Mouse (Mus musculus): ENCODE results near the gene Zfand3. TPM values are rescaled to one million over a fixed set of nuclear protein-coding genes. Genes with fewer than 3 reads are reported as not detected.

The Zfand3 gene
- polyA plus RNA-seq, 1 experiment: 111 TPM

- TF ChIP-seq CTCF (conservative IDR thresholded peaks at IDR 0.05; ENCODE audit: insufficient read depth, insufficient read length, low read depth, low read length) (no peak), POLR2A (IDR thresholded peaks at IDR 0.05; ENCODE audit: low read depth, low read length) (no peak)
- Histone ChIP-seq H3K27ac (ENCODE audit: insufficient read depth, low read depth, low read length) (no peak overlapping the region), H3K36me3 (ENCODE audit: control insufficient read depth, insufficient read depth, low read length) (no peaks in the 10 kb centered on the region), H3K27me3 (replicated peaks; ENCODE audit: control insufficient read depth, insufficient read depth, low read length) (no peaks in the 10 kb centered on the region), H3K4me1 (ENCODE audit: control insufficient read depth, insufficient read depth, low read length) (no peaks in the 10 kb centered on the region), H3K4me3 (ENCODE audit: insufficient read depth, low read depth, low read length) (no peak overlapping the region)
- DNase-seq: no peak
- 93% methylated on average over 3 of the region's 3 CpGs for WGBS
Observed at GRCm38 (mm10) chr17:30122278-30122677, 117.7 kb downstream of the Zfand3 start.

- peaks cover 9% of the 10 kb centered on the region for H3K4me1 ChIP-seq (ENCODE audit: control insufficient read depth, insufficient read depth, low read length)
- H3K36me3 ChIP-seq (ENCODE audit: control insufficient read depth, insufficient read depth, low read length): no peaks in the 10 kb centered on the region
- WGBS: 91% methylated on average over 6 of the region's 6 CpGs
- no peak for DNase-seq
- no peak for TF ChIP-seq POLR2A (IDR thresholded peaks at IDR 0.05; ENCODE audit: low read depth, low read length)
- no peak for TF ChIP-seq CTCF (conservative IDR thresholded peaks at IDR 0.05; ENCODE audit: insufficient read depth, insufficient read length, low read depth, low read length)
- no peak overlapping the region for H3K27ac ChIP-seq (ENCODE audit: insufficient read depth, low read depth, low read length)
- no peaks in the 10 kb centered on the region for H3K27me3 ChIP-seq (replicated peaks; ENCODE audit: control insufficient read depth, insufficient read depth, low read length)
- no peak overlapping the region for H3K4me3 ChIP-seq (ENCODE audit: insufficient read depth, low read depth, low read length)
Observed at GRCm38 (mm10) chr17:30128456-30128855, 123.9 kb downstream of the Zfand3 start.

- no peaks in the 10 kb centered on the region for H3K36me3 ChIP-seq (ENCODE audit: control insufficient read depth, insufficient read depth, low read length)
- H3K4me3 ChIP-seq (ENCODE audit: insufficient read depth, low read depth, low read length): no peak overlapping the region
- WGBS: 80% methylated on average over 7 of the region's 7 CpGs
- no peak for DNase-seq
- peaks cover 9% of the 10 kb centered on the region for H3K4me1 ChIP-seq (ENCODE audit: control insufficient read depth, insufficient read depth, low read length)
- no peak for TF ChIP-seq CTCF (conservative IDR thresholded peaks at IDR 0.05; ENCODE audit: insufficient read depth, insufficient read length, low read depth, low read length)
- TF ChIP-seq POLR2A (IDR thresholded peaks at IDR 0.05; ENCODE audit: low read depth, low read length): no peak
- H3K27ac ChIP-seq (ENCODE audit: insufficient read depth, low read depth, low read length): no peak overlapping the region
- no peaks in the 10 kb centered on the region for H3K27me3 ChIP-seq (replicated peaks; ENCODE audit: control insufficient read depth, insufficient read depth, low read length)
Observed at GRCm38 (mm10) chr17:30129220-30129619, 124.7 kb downstream of the Zfand3 start.

- Histone ChIP-seq H3K36me3 (ENCODE audit: control insufficient read depth, insufficient read depth, low read length) (no peaks in the 10 kb centered on the region), H3K4me1 (ENCODE audit: control insufficient read depth, insufficient read depth, low read length) (peaks cover 16% of the 10 kb centered on the region), H3K27me3 (replicated peaks; ENCODE audit: control insufficient read depth, insufficient read depth, low read length) (no peaks in the 10 kb centered on the region), H3K4me3 (ENCODE audit: insufficient read depth, low read depth, low read length) (no peak overlapping the region), H3K27ac (ENCODE audit: insufficient read depth, low read depth, low read length) (no peak overlapping the region)
- 88% methylated on average over 4 of the region's 4 CpGs for WGBS
- no peak for DNase-seq
- no peak for TF ChIP-seq CTCF (conservative IDR thresholded peaks at IDR 0.05; ENCODE audit: insufficient read depth, insufficient read length, low read depth, low read length)
- no peak for TF ChIP-seq POLR2A (IDR thresholded peaks at IDR 0.05; ENCODE audit: low read depth, low read length)
Observed at GRCm38 (mm10) chr17:30130326-30130725, 125.8 kb downstream of the Zfand3 start.

GRCm38 (mm10) chr17:30133641-30134040 lies 129.1 kb downstream of the Zfand3 start:
- Histone ChIP-seq H3K27ac (ENCODE audit: insufficient read depth, low read depth, low read length) (no peak overlapping the region), H3K36me3 (ENCODE audit: control insufficient read depth, insufficient read depth, low read length) (peaks cover 1% of the 10 kb centered on the region; the same call in 1 of the 2 replicates), H3K27me3 (replicated peaks; ENCODE audit: control insufficient read depth, insufficient read depth, low read length) (no peaks in the 10 kb centered on the region), H3K4me1 (ENCODE audit: control insufficient read depth, insufficient read depth, low read length) (peaks cover 35% of the 10 kb centered on the region), H3K4me3 (ENCODE audit: insufficient read depth, low read depth, low read length) (no peak overlapping the region)
- 59% methylated on average over 12 of the region's 12 CpGs for WGBS
- no peak for TF ChIP-seq POLR2A (IDR thresholded peaks at IDR 0.05; ENCODE audit: low read depth, low read length)
- TF ChIP-seq CTCF (conservative IDR thresholded peaks at IDR 0.05; ENCODE audit: insufficient read depth, insufficient read length, low read depth, low read length): no peak
- DNase-seq: no peak

GRCm38 (mm10) chr17:30134955-30135735 lies 130.6 kb downstream of the Zfand3 start:
- TF ChIP-seq CTCF (conservative IDR thresholded peaks at IDR 0.05; ENCODE audit: insufficient read depth, insufficient read length, low read depth, low read length): no peak
- TF ChIP-seq POLR2A (IDR thresholded peaks at IDR 0.05; ENCODE audit: low read depth, low read length): no peak
- no peak for DNase-seq
- Histone ChIP-seq H3K36me3 (ENCODE audit: control insufficient read depth, insufficient read depth, low read length) (peaks cover 1% of the 10 kb centered on the region; the same call in 1 of the 2 replicates), H3K27ac (ENCODE audit: insufficient read depth, low read depth, low read length) (no peak overlapping the region), H3K4me3 (ENCODE audit: insufficient read depth, low read depth, low read length) (no peak overlapping the region), H3K27me3 (replicated peaks; ENCODE audit: control insufficient read depth, insufficient read depth, low read length) (no peaks in the 10 kb centered on the region), H3K4me1 (ENCODE audit: control insufficient read depth, insufficient read depth, low read length) (peaks cover 39% of the 10 kb centered on the region)
- WGBS: 51% methylated on average over 10 of the region's 10 CpGs

GRCm38 (mm10) chr17:30135890-30136289 lies 131.4 kb downstream of the Zfand3 start:
- no peak overlapping the region for H3K27ac ChIP-seq (ENCODE audit: insufficient read depth, low read depth, low read length)
- peaks cover 36% of the 10 kb centered on the region for H3K4me1 ChIP-seq (ENCODE audit: control insufficient read depth, insufficient read depth, low read length)

More at GRCm38 (mm10) chr17:30135890-30136289, 131.4 kb downstream of the Zfand3 start:
- 62% methylated on average over 6 of the region's 6 CpGs for WGBS
- H3K27me3 ChIP-seq (replicated peaks; ENCODE audit: control insufficient read depth, insufficient read depth, low read length): no peaks in the 10 kb centered on the region
- H3K4me3 ChIP-seq (ENCODE audit: insufficient read depth, low read depth, low read length): no peak overlapping the region
- TF ChIP-seq POLR2A (IDR thresholded peaks at IDR 0.05; ENCODE audit: low read depth, low read length): no peak
- no peak for TF ChIP-seq CTCF (conservative IDR thresholded peaks at IDR 0.05; ENCODE audit: insufficient read depth, insufficient read length, low read depth, low read length)
- DNase-seq: peak; percentile 44
- peaks cover 1% of the 10 kb centered on the region; the same call in 1 of the 2 replicates for H3K36me3 ChIP-seq (ENCODE audit: control insufficient read depth, insufficient read depth, low read length)

Data from kidney, adult 2 months (tissue).